Mouse (Mus musculus): ENCODE data around the gene Phactr2. TPM values are rescaled to one million over a fixed set of nuclear protein-coding genes. Genes with fewer than 3 reads are reported as not detected.

The Phactr2 gene
- 59.6 and 81.0 TPM in 2 replicates for total RNA-seq (2023)

DNA sequence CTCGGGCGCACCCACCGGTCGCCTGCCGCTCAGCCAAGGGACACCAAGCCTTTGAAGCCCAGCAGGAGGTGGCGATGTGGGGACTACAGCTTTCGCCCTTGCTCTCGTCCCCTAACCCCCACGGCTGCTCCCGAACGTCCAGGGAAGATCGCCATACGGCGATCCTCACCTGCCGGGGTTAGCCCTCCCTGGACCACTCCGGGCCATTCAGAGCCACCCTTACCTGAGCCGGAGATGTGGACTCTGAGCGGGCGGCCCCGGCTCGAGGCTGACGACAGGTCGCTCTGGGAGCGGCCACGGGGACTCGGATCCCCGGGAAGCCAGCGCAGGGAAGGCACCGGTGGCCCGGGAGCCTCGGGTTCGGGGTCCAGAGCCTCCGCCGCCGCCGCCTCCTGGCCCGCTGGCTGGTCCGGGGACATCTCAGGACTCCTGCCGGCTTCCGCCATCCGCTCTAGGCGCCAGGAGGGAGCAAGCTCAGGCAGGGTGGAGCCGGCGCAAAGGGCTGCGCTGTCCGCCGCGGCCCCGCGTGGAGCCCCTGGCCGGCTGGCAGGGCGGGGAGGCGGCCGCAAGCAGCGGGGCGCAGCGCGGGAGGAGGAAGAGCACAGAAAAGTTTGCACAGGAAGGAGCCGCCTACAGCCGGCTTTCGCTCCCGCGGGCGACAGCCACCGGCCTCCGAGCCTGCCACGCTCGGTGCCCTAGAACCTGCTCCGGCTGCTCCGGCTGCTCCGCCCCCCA is at the start of gene Phactr2:
TSS of gene Phactr2 (minus strand) at position 580 of the 735 bp plus-strand sequence.

DNA sequence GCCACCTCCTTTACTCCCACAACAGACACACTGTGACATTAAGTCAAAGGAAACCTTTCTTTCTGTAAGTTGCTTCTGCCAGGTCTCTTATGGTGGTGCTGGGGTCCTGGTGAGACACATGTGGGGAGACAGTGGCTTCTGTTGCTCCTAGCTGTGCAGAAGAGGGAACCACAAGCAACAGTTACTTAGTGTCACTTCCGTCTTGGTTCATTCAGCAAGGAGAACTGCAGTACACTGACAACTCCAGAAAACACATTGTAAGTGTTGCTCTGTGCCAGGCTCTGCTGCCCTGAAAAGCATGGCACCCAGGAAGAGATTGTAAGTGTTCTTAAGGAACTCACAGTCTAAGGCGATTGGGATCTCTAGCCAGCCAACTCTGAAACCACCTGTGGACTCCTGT is 25.1 kb upstream of the Phactr2 start, which contains the start of gene Fuca2:
TSS of gene Fuca2 (plus strand) at position 210 of the 400 bp plus-strand sequence.

DNA sequence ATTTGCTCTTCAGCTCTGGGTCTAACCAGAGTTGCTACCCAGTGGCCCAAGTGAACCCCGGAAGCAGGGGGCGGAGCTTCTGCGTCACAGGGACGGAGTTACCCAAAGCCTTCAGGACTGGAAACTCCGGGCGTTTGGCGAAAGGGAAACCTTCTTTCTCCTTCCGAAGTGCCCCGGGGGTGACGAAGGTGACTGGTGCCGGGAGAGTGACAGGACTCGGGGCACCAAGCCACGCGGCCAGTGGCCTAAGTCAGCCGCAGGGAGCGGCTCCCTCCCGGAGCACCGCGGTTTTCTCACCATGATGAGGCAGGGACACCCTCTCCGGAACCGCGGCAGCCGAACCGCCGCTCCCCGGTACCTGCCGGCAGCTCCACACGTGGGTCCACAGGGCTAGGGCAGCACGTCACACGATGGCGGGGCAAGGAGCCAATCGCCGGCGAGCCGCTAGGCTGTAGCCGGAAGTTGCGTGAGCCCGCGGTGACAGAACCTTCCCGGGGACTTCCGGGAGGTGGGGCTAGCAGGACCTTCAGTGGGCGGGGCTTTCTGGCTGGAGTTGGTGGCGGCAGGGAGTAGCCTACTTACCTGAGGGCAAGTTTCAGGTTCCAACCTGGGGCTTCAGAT is 281.4 kb downstream of the Phactr2 start, which contains the start of gene Ltv1:
TSS of gene Ltv1 (minus strand) at position 438 of the 621 bp plus-strand sequence.

DNA sequence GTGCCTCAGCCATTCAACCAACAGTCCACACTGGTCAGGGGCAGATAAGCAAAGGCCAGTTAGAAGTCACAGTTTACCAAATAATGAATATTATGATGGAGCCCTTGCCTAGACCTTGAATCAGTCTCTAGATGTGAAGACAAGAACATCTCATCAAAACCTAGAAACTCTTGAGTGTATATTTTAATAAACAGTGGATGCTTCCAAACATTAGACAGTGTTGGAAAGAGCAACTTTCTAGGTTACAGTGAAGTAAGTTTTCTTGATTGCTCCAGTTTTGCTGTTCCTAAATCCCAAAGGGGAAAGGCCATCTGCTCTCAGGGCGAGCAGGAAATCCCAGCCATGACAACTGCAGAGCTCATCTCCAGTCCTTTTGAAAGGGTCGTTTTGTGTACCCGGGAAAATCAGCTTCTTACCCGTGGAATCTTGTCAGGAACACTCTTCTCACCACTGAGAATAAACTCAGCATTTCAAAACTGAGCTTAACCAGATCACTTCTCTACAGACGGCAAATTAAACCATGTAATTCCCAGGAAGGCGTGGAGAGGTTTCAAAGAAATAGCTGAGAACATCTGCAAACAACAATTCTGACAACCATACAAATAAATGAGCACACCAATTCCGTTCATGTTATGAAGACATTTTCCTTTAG is 296.1 kb downstream of the Phactr2 start, which contains the start of gene Zc2hc1b:
TSS of gene Zc2hc1b (minus strand) at position 51 of the 652 bp plus-strand sequence.

Other genes starting within 250 kb of the Phactr2 start
- gene Fuca2, start 25.1 kb upstream of the Phactr2 start, total RNA-seq (2023), result 51.2 and 60.3 TPM in 2 replicates
- gene Adat2, start 78.5 kb upstream of the Phactr2 start, total RNA-seq (2023), result 5.0 and 8.4 TPM in 2 replicates
- gene Pex3, start 78.7 kb upstream of the Phactr2 start, total RNA-seq (2023), result 15.8 and 19.9 TPM in 2 replicates